Mouse (Mus musculus): ENCODE results near the gene Zfp935. TPM values are rescaled to one million over a fixed set of nuclear protein-coding genes. Genes with fewer than 3 reads are reported as not detected.

Zfp935 gene
- 3.7 TPM in 1 of 4 replicates, not detected in the others for total RNA-seq (2023; ENCODE audit: inconsistent age)

DNA sequence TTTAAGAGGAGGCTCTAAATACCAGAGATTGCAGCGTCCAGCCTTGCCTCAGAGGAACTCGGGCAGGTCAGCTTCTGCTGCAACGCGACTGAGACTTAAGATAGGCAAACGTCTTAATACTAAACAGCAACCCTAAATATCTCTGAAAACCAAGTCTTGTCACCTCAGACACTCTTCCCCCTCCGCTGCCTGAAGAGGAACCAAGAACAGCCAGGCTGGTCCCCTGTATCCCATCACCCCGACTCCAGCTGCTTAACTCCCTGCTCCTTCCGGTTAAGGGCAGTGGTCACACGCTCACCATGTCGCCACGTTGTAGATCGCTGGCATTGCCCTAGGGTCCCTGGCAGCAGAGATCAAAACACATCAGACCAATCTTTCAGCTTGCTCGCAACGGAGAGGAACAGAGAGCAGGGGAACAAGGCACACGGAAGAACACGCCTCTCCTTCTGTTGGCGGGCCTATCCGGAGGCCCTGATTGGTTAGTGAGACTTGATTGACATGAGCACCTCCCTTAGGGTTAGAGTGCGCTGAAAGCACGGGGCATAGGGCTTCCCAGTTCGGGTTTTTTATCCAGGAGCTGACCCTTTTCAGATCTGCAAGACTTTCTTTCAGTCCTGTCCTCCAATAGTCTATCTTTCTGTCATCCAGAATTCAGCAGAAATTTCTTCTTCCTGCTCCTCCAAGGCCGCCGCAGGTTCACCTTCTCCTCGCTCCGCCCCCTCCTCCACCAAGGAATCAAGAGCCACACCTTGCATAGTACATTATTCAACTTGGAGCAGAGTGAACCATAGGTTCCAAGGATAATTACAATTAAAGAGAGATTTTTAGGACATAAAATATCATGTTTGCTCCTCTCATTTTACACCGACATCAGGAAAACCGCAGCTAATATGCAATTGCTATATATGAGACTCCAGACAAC, at the start of gene Zfp935:
Gene Zfp935, minus strand, starts transcription at position 323 of the 922 bp plus-strand sequence.

DNA sequence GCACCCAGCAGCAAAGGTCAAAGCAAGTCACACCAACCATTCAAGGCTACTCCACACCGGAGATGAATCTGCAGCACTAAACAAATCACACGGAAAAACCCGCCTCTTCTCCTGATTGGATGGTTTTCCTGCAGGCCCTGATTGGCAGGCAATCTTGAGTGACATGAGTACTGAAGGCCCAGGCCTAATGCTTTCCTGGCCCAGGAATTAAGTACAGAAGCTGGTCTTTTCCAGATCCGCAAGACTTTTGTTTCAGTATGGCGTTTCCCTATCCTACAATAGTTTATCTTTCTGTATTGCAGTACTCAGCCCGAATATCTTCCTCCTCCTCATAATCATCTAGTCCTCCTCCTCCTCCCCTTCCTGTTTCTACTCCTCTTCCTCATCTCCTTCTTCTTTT, 12.8 kb upstream of the Zfp935 start, which contains the start of gene Zfp934:
Gene Zfp934, minus strand, starts transcription at position 101 of the 400 bp plus-strand sequence.

DNA sequence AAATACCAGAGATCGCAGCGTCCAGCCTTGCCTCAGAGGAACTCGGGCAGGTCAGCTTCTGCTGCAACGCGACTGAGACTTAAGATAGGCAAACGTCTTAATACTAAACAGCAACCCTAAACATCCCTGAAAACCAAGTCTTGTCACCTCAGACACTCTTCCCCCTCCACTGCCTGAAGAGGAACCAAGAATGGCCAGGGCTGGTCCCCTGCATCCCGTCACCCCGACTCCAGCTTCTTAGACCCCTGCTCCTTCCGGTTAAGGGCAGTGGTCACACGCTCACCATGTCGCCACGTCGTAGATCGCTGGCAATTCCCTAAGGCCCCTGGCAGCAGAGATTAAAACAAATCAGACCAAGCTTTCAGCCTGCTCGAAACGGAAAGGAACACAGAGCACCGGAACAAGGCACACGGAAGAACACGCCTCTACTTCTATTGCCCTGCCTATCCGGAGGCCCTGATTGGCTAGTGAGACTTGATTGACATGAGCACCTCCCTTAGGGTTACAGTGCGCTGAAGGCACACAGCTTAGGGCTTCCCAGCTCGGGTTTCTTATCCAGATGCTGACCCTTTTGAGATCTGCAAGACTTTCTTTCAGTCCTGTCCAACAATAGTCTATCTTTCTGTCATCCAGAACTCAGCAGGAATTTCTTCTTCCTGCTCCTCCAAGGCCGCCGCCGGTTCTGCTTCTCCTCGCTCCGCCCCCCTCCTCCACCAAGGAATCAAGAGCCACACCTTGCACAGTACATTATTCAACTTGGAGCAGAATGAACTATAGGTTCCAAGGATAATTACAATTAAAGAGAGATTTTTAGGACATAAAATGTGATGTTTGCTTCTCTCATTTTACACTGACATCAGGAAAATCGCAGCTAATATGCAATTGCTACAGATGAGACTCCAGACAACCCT, 91.6 kb downstream of the Zfp935 start, which contains the start of gene Gm49359:
Gene Gm49359, minus strand, starts transcription at position 409 of the 911 bp plus-strand sequence.

Other genes with a start within 250 kb of the Zfp935 start
- 0.80 to 2.1 TPM (median 1.3 TPM) in 4 replicates for gene Gm3604, start 175.3 kb downstream of the Zfp935 start, total RNA-seq (2023; ENCODE audit: inconsistent age)
- gene Gm49359, start 91.7 kb downstream of the Zfp935 start, total RNA-seq (2023; ENCODE audit: inconsistent age), result 12.7 to 16.9 TPM (median 14.0 TPM) in 4 replicates
- gene Zfp934, start 12.7 kb upstream of the Zfp935 start, total RNA-seq (2023; ENCODE audit: inconsistent age), result 8.1 to 10.7 TPM (median 9.1 TPM) in 4 replicates
- gene 6720489N17Rik, start 65.7 kb upstream of the Zfp935 start, total RNA-seq (2023; ENCODE audit: inconsistent age), result 2.5 to 6.8 TPM (median 3.5 TPM) in 4 replicates
- 12.8 to 20.3 TPM (median 16.5 TPM) in 4 replicates for gene Platr25, start 202.2 kb upstream of the Zfp935 start, total RNA-seq (2023; ENCODE audit: inconsistent age)
- 2.0 to 3.3 TPM (median 2.7 TPM) in 4 replicates for gene Gm5141, start 227.3 kb upstream of the Zfp935 start, total RNA-seq (2023; ENCODE audit: inconsistent age)